Comparison of ENCODE assay signal across 8 mouse cellular contexts in the genomic region with DNA sequence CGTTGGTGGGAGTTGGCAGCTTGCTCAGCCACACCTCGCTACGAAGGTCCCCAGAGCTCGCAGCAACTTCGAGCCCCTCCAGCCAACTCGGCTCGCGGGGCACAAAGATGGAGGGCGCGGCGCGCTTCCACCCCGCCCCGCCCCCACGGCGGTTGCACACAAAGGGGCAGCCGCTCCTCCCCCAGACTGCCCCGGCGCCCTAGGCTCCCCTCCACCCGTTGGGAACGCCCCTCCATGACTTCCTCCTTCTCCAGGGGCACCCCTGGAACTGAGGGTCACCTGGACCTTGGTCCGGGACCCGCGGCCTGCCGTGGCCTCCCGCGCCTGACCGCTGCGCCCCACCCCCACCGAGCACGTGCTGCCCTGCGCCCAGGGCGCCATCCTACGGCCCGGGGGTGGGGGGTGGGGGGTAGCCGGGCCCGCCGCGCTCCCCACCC. TPM values are rescaled to one million over a fixed set of nuclear protein-coding genes. Genes with fewer than 3 reads are reported as not detected.
DNase-seq lines count a peak whose midpoint lies in the region; ATAC-seq and TF ChIP-seq lines count a peak whose summit lies in the region.

No protein-coding gene starts in this region.

- H3K79me2 ChIP-seq in liver, adult 2 months (ENCODE audit: control insufficient read depth, insufficient read depth, low read length) = 0 out of 2 replicates have a peak, but pooled peaks cover 6% of the 10 kb centered on the region

- WGBS in liver, adult 2 months = 26% methylated on average over 28 of the region's 39 CpGs
- WGBS in midbrain, embryonic 16.5 days = 2% methylated on average over 34 of the region's 39 CpGs

- H3K27me3 ChIP-seq in liver, adult 2 months (ENCODE audit: control insufficient read depth, insufficient read depth, low read length) = no peaks in the 10 kb centered on the region
- H3K27me3 ChIP-seq in midbrain, embryonic 16.5 days (ENCODE audit: control insufficient read depth, insufficient read depth, low read depth, low read length) = peaks cover 9% of the 10 kb centered on the region

- TF ChIP-seq CTCF in liver, adult 2 months (IDR thresholded peaks at IDR 0.05; ENCODE audit: low read depth, low read length) = no peak

- H3K9ac ChIP-seq in liver, adult 2 months (ENCODE audit: low read depth, low read length) = peak overlapping the region; percentile 65
- H3K9ac ChIP-seq in midbrain, embryonic 16.5 days (ENCODE audit: low read depth, low read length) = 0 out of 2 replicates have a peak overlapping the region, but pooled peaks have one; percentile 20

- peak overlapping the region; percentile 76 for H3K4me2 ChIP-seq in midbrain, embryonic 16.5 days (ENCODE audit: low read length)

- DNase-seq in CD4-positive, CD25-positive, alpha-beta regulatory T cell, adult 2 months (ENCODE audit: low read depth, low spot score) = peak; percentile 60
- peak; percentile 26 to 61 for DNase-seq in adrenal gland, postnatal 36 days
- DNase-seq in heart, postnatal 4 days = peak; percentile 43
- DNase-seq in liver, adult 2 months (ENCODE audit: extremely low read depth, low read depth, low spot score) = no peak
- peak; percentile 82 for DNase-seq in testis, postnatal 14 days (ENCODE audit: low spot score)
- DNase-seq in right cerebral cortex, adult 18-20 months = no peak

- peaks cover 5% of the 10 kb centered on the region for H3K4me1 ChIP-seq in liver, adult 2 months (ENCODE audit: control insufficient read depth, insufficient read depth, low read length)
- peaks cover 31% of the 10 kb centered on the region for H3K4me1 ChIP-seq in midbrain, embryonic 16.5 days (ENCODE audit: control insufficient read depth, insufficient read depth, low read length)

- H3K36me3 ChIP-seq in liver, adult 2 months (ENCODE audit: control insufficient read depth, insufficient read depth, low read length) = no peaks in the 10 kb centered on the region
- no peaks in the 10 kb centered on the region for H3K36me3 ChIP-seq in midbrain, embryonic 16.5 days (ENCODE audit: control insufficient read depth, insufficient read depth, low read length)

- H3K9me3 ChIP-seq in midbrain, embryonic 16.5 days (replicated peaks; ENCODE audit: control insufficient read depth, low read length, poor library complexity, severe bottlenecking) = no peaks in the 10 kb centered on the region

- no peak overlapping the region for H3K27ac ChIP-seq in liver, adult 2 months (replicated peaks; ENCODE audit: insufficient read depth, low read depth, low read length)
- H3K27ac ChIP-seq in midbrain, embryonic 16.5 days (ENCODE audit: low read length) = no peak overlapping the region

- no peak for ATAC-seq in CD4-positive, CD25-positive, alpha-beta regulatory T cell, adult 4 months
- ATAC-seq in midbrain, embryonic 16.5 days = no peak

- peak overlapping the region; percentile 17; the same call in 1 of the 2 replicates for H3K4me3 ChIP-seq in liver, adult 2 months (ENCODE audit: insufficient read depth, low read depth, low read length)
- peak overlapping the region; percentile 88; the same call in 1 of the 2 replicates for H3K4me3 ChIP-seq in midbrain, embryonic 16.5 days (ENCODE audit: low read depth, low read length)

- TF ChIP-seq POLR2A in liver, adult 2 months (IDR thresholded peaks at IDR 0.05; ENCODE audit: extremely low read depth, insufficient read depth, low read length) = no peak

RNA-seq across cellular contexts. Expression of a gene that starts 1.2 kb away (rescaled TPM):
- 10 to 100 TPM; 82.7 to 84.0 TPM for polyA plus RNA-seq in CD4-positive, CD25-positive, alpha-beta regulatory T cell, adult 4 months (2017; shearing (Covaris generic))
- 10 to 100 TPM; 16.1 to 19.4 TPM for total RNA-seq in adrenal gland, postnatal 36 days (2021)
- total RNA-seq in heart, postnatal 4 days (2021) = 10 to 100 TPM; 54.8 to 59.1 TPM
- total RNA-seq in liver, adult 2 months (2014; rRNA removed) = 5.7 and 8.1 TPM in 2 replicates
- polyA plus RNA-seq in liver, adult 2 months (2012; rRNA removed) = 16.5 and 21.4 TPM in 2 replicates
- polyA plus RNA-seq in midbrain, embryonic 16.5 days (2015; fragmentation: Nextera tagmentation; extraction: Ambion mirVana) = 124 and 134 TPM in 2 replicates

RNA-seq across cellular contexts. Expression of a gene that starts 10.5 kb away (rescaled TPM):
- 100 to 1,000 TPM; 106 to 112 TPM for polyA plus RNA-seq in CD4-positive, CD25-positive, alpha-beta regulatory T cell, adult 4 months (2017; shearing (Covaris generic))
- 10 to 100 TPM; 20.0 to 22.9 TPM for total RNA-seq in adrenal gland, postnatal 36 days (2021)
- total RNA-seq in heart, postnatal 4 days (2021) = 1 to 10 TPM; 8.7 to 8.8 TPM
- total RNA-seq in liver, adult 2 months (2014; rRNA removed) = 4.5 and 4.9 TPM in 2 replicates
- polyA plus RNA-seq in liver, adult 2 months (2012; rRNA removed) = 11.3 and 12.9 TPM in 2 replicates
- 55.4 and 65.8 TPM in 2 replicates for polyA plus RNA-seq in midbrain, embryonic 16.5 days (2015; fragmentation: Nextera tagmentation; extraction: Ambion mirVana)

RNA-seq across cellular contexts. Expression of a gene that starts 33.9 kb away (rescaled TPM):
- polyA plus RNA-seq in CD4-positive, CD25-positive, alpha-beta regulatory T cell, adult 4 months (2017; shearing (Covaris generic)) = not detected
- 10 to 100 TPM in 1 of 2 experiments, 1 to 10 TPM in 1; 3.4 to 12.2 TPM for total RNA-seq in adrenal gland, postnatal 36 days (2021)
- under 1 TPM in 1 of 2 experiments, not detected in 1; 0.07 TPM for total RNA-seq in heart, postnatal 4 days (2021)
- 0.07 TPM in 1 of 2 replicates, not detected in the other for total RNA-seq in liver, adult 2 months (2014; rRNA removed)
- not detected in 2 replicates for polyA plus RNA-seq in liver, adult 2 months (2012; rRNA removed)
- polyA plus RNA-seq in midbrain, embryonic 16.5 days (2015; fragmentation: Nextera tagmentation; extraction: Ambion mirVana) = 7.5 and 11.0 TPM in 2 replicates

Comparison
In these comparisons a context has a peak if more than half of its experiments do, and no peak if none do; other contexts are left out.
1. DNase-seq: peak in CD4-positive, CD25-positive, alpha-beta regulatory T cell, adult 2 months (single experiment), adrenal gland, postnatal 36 days (2 of 2), heart, postnatal 4 days (single experiment) and testis, postnatal 14 days (single experiment); none in liver, adult 2 months (single experiment) and right cerebral cortex, adult 18-20 months (single experiment).